In genomic region chr7:97392079-97392445, GRCm38 (mm10) we compare ENCODE assay signal across 16 mouse cellular contexts. TPM values are rescaled to one million over a fixed set of nuclear protein-coding genes. Genes with fewer than 3 reads are reported as not detected.
DNase-seq lines count a peak whose midpoint lies in the region; ATAC-seq and TF ChIP-seq lines count a peak whose summit lies in the region.
"Had no signal": no experiment of that assay in that cellular context is flagged by ENCODE, and none has a peak within 500 bp of the region (broad histone marks: within the 10 kb centered on the region; RNA-seq: fewer than 3 reads in every experiment).

No protein-coding gene starts in this region.

- TF ChIP-seq EP300 in heart, adult 2 months (IDR thresholded peaks at IDR 0.05; ENCODE audit: insufficient read depth, low read depth, low read length) = peak; percentile 55; the same call in 1 of the 2 replicates

- peak; percentile 11; the same call in 1 of the 2 replicates for ATAC-seq in forebrain, embryonic 13.5 days
- no peak; the same call in 1 of the 2 replicates for ATAC-seq in midbrain, embryonic 14.5 days (ENCODE audit: low FRiP score, low TSS enrichment)
- no peak for ATAC-seq in megakaryocyte progenitor cell, adult 5-6 weeks (replicated peaks; ENCODE audit: poor library complexity)
- ATAC-seq: activated CD4-positive, CD25-positive, alpha-beta regulatory T cell, adult 4 months; liver, embryonic 12.5 days had no signal

- no peak overlapping the region for H3K4me3 ChIP-seq in heart, adult 2 months
- H3K4me3 ChIP-seq in forebrain, embryonic 13.5 days = no peak overlapping the region
- H3K4me3 ChIP-seq in midbrain, embryonic 14.5 days (replicated peaks; ENCODE audit: low read depth, low read length) = no peak overlapping the region
- H3K4me3 ChIP-seq: liver, embryonic 12.5 days had no signal

- DNase-seq in heart, adult 2 months = no peak
- DNase-seq in heart, postnatal 10 days = no peak
- DNase-seq in kidney, postnatal 25 days = peak; percentile 48 to 57
- no peak for DNase-seq in kidney, adult 18-20 months
- DNase-seq in midbrain, embryonic 14.5 days = peak; percentile 15
- no peak for DNase-seq in right cerebral cortex, adult 18-20 months
- DNase-seq: B cell, adult 2 months; cerebellum, adult 8-10 months; gastrocnemius, postnatal 36 days; spleen, adult 18-20 months; thymus, adult 18-20 months had no signal

- no peaks in the 10 kb centered on the region for H3K79me2 ChIP-seq in heart, adult 2 months (replicated peaks; ENCODE audit: control insufficient read depth, insufficient read depth, low read length)

- intact Hi-C loops in heart, adult 2 months (cut with DNase I) = loop anchor here (2.0 kb wide), 1 partner anchor 23 kb away; no protein-coding TSS in a partner anchor
- intact Hi-C loops in heart, postnatal 10 days (cut with DNase I) = no loop called here

- WGBS in heart, adult 2 months = 54% methylated on average over 6 of the region's 6 CpGs
- WGBS in forebrain, embryonic 13.5 days = 58% methylated on average over 6 of the region's 6 CpGs
- WGBS in midbrain, embryonic 14.5 days = 81% methylated on average over 6 of the region's 6 CpGs

- peak; percentile 38; the same call in 1 of the 2 replicates for TF ChIP-seq POLR2A in heart, adult 2 months (IDR thresholded peaks at IDR 0.05; ENCODE audit: insufficient read depth, low read depth, low read length)

- peaks cover 11% of the 10 kb centered on the region for H3K4me1 ChIP-seq in heart, adult 2 months (ENCODE audit: control insufficient read depth, insufficient read depth, low read length)
- peaks cover 13% of the 10 kb centered on the region; the same call in 1 of the 2 replicates for H3K4me1 ChIP-seq in forebrain, embryonic 13.5 days
- H3K4me1 ChIP-seq in midbrain, embryonic 14.5 days (ENCODE audit: control insufficient read depth, insufficient read depth, low read length) = no peaks in the 10 kb centered on the region
- H3K4me1 ChIP-seq: liver, embryonic 12.5 days had no signal

- H3K4me2 ChIP-seq in forebrain, embryonic 13.5 days = no peak overlapping the region
- H3K4me2 ChIP-seq in midbrain, embryonic 14.5 days (ENCODE audit: low read length) = no peak overlapping the region
- H3K4me2 ChIP-seq: liver, embryonic 12.5 days had no signal

- TF ChIP-seq CTCF in heart, adult 2 months (IDR thresholded peaks at IDR 0.05) = no peak

- H3K27me3 ChIP-seq in heart, adult 2 months (ENCODE audit: control insufficient read depth, insufficient read depth, low read length) = no peaks in the 10 kb centered on the region
- H3K27me3 ChIP-seq in forebrain, embryonic 13.5 days = no peaks in the 10 kb centered on the region
- H3K27me3 ChIP-seq in midbrain, embryonic 14.5 days (ENCODE audit: control insufficient read depth, insufficient read depth, low read length) = no peaks in the 10 kb centered on the region
- H3K27me3 ChIP-seq: liver, embryonic 12.5 days had no signal

- no peaks in the 10 kb centered on the region for H3K9me3 ChIP-seq in forebrain, embryonic 13.5 days (replicated peaks)
- no peaks in the 10 kb centered on the region for H3K9me3 ChIP-seq in midbrain, embryonic 14.5 days (ENCODE audit: control insufficient read depth, low read length)
- H3K9me3 ChIP-seq: G1E; liver, embryonic 12.5 days had no signal

- H3K36me3 ChIP-seq in heart, adult 2 months (ENCODE audit: control insufficient read depth, insufficient read depth, low read length) = no peaks in the 10 kb centered on the region
- H3K36me3 ChIP-seq in forebrain, embryonic 13.5 days (ENCODE audit: poor library complexity, severe bottlenecking) = peaks cover 44% of the 10 kb centered on the region
- H3K36me3 ChIP-seq in midbrain, embryonic 14.5 days (ENCODE audit: control insufficient read depth, insufficient read depth, low read length) = peaks cover 32% of the 10 kb centered on the region

- H3K27ac ChIP-seq in heart, adult 2 months = peak overlapping the region; percentile 68
- peak overlapping the region; percentile 62 for H3K27ac ChIP-seq in forebrain, embryonic 13.5 days
- H3K27ac ChIP-seq in midbrain, embryonic 14.5 days (replicated peaks; ENCODE audit: low read depth, low read length) = no peak overlapping the region
- H3K27ac ChIP-seq: liver, embryonic 12.5 days had no signal

- H3K9ac ChIP-seq in heart, adult 2 months (ENCODE audit: low read depth, low read length) = no peak overlapping the region
- H3K9ac ChIP-seq in forebrain, embryonic 13.5 days = no peak overlapping the region
- no peak overlapping the region for H3K9ac ChIP-seq in midbrain, embryonic 14.5 days (replicated peaks; ENCODE audit: low read length)
- H3K9ac ChIP-seq: liver, embryonic 12.5 days had no signal

RNA-seq across cellular contexts. Expression of gene Ndufc2, which starts 7.7 kb away (rescaled TPM):
- total RNA-seq in heart, adult 2 months (2021) = 100 to 1,000 TPM; 483 to 533 TPM
- polyA plus RNA-seq in heart, adult 2 months (2012; rRNA removed) = 305 and 346 TPM in 2 replicates
- total RNA-seq in heart, postnatal 10 days (2021) = 100 to 1,000 TPM; 525 to 575 TPM
- polyA plus RNA-seq in forebrain, embryonic 13.5 days (2015; fragmentation: Nextera tagmentation; extraction: Ambion mirVana) = 422 and 512 TPM in 2 replicates
- 450 and 544 TPM in 2 replicates for polyA plus RNA-seq in midbrain, embryonic 14.5 days (2014; fragmentation: Nextera tagmentation; extraction: Ambion mirVana)
- 173 and 202 TPM in 2 replicates for total RNA-seq in megakaryocyte progenitor cell, adult 5-6 weeks (2015)
- 307 and 320 TPM in 2 replicates for total RNA-seq in megakaryocyte progenitor cell, adult 5-6 weeks (2017)

RNA-seq across cellular contexts. Expression of gene Alg8, which starts 20.7 kb away (rescaled TPM):
- total RNA-seq in heart, adult 2 months (2021) = 1 to 10 TPM; 4.3 to 5.2 TPM
- polyA plus RNA-seq in heart, adult 2 months (2012; rRNA removed) = 7.3 and 9.9 TPM in 2 replicates
- 1 to 10 TPM; 7.7 to 7.8 TPM for total RNA-seq in heart, postnatal 10 days (2021)
- 28.3 and 30.8 TPM in 2 replicates for polyA plus RNA-seq in forebrain, embryonic 13.5 days (2015; fragmentation: Nextera tagmentation; extraction: Ambion mirVana)
- 9.4 and 10.8 TPM in 2 replicates for polyA plus RNA-seq in midbrain, embryonic 14.5 days (2014; fragmentation: Nextera tagmentation; extraction: Ambion mirVana)
- 59.2 and 74.4 TPM in 2 replicates for total RNA-seq in megakaryocyte progenitor cell, adult 5-6 weeks (2015)
- total RNA-seq in megakaryocyte progenitor cell, adult 5-6 weeks (2017) = 35.1 and 40.5 TPM in 2 replicates

RNA-seq across cellular contexts. Expression of gene Thrsp, which starts 25.5 kb away (rescaled TPM):
- 10 to 100 TPM; 68.6 to 77.2 TPM for total RNA-seq in heart, adult 2 months (2021)
- 118 and 171 TPM in 2 replicates for polyA plus RNA-seq in heart, adult 2 months (2012; rRNA removed)
- total RNA-seq in heart, postnatal 10 days (2021) = 10 to 100 TPM; 20.5 to 28.4 TPM
- polyA plus RNA-seq in forebrain, embryonic 13.5 days (2015; fragmentation: Nextera tagmentation; extraction: Ambion mirVana) = 1.4 and 1.7 TPM in 2 replicates
- polyA plus RNA-seq in midbrain, embryonic 14.5 days (2014; fragmentation: Nextera tagmentation; extraction: Ambion mirVana) = 1.2 and 1.7 TPM in 2 replicates
- not detected in 2 replicates for total RNA-seq in megakaryocyte progenitor cell, adult 5-6 weeks (2015)
- total RNA-seq in megakaryocyte progenitor cell, adult 5-6 weeks (2017) = not detected in 2 replicates
- polyA plus RNA-seq: activated CD4-positive, CD25-positive, alpha-beta regulatory T cell, adult 4 months; G1E; liver, embryonic 12.5 days had no signal

RNA-seq across cellular contexts. Expression of gene Kctd14, which starts 59.1 kb away (rescaled TPM):
- under 1 TPM; 0.13 to 0.39 TPM for total RNA-seq in heart, adult 2 months (2021)
- 0.23 and 0.61 TPM in 2 replicates for polyA plus RNA-seq in heart, adult 2 months (2012; rRNA removed)
- under 1 TPM; 0.31 to 0.37 TPM for total RNA-seq in heart, postnatal 10 days (2021)
- 2.4 and 3.3 TPM in 2 replicates for polyA plus RNA-seq in forebrain, embryonic 13.5 days (2015; fragmentation: Nextera tagmentation; extraction: Ambion mirVana)
- 0.93 and 1.1 TPM in 2 replicates for polyA plus RNA-seq in midbrain, embryonic 14.5 days (2014; fragmentation: Nextera tagmentation; extraction: Ambion mirVana)
- total RNA-seq in megakaryocyte progenitor cell, adult 5-6 weeks (2015) = 5.9 and 6.7 TPM in 2 replicates
- 3.3 and 5.1 TPM in 2 replicates for total RNA-seq in megakaryocyte progenitor cell, adult 5-6 weeks (2017)
- total RNA-seq: gastrocnemius, postnatal 36 days had no signal
- polyA plus RNA-seq: G1E had no signal

RNA-seq across cellular contexts. Expression of gene Kctd21, which starts 59.9 kb away (rescaled TPM):
- 1 to 10 TPM; 3.7 to 4.1 TPM for total RNA-seq in heart, adult 2 months (2021)
- polyA plus RNA-seq in heart, adult 2 months (2012; rRNA removed) = 3.6 and 6.3 TPM in 2 replicates
- total RNA-seq in heart, postnatal 10 days (2021) = 1 to 10 TPM; 1.4 to 2.7 TPM
- polyA plus RNA-seq in forebrain, embryonic 13.5 days (2015; fragmentation: Nextera tagmentation; extraction: Ambion mirVana) = 5.3 and 6.1 TPM in 2 replicates
- 6.1 and 8.5 TPM in 2 replicates for polyA plus RNA-seq in midbrain, embryonic 14.5 days (2014; fragmentation: Nextera tagmentation; extraction: Ambion mirVana)
- 1.0 and 1.6 TPM in 2 replicates for total RNA-seq in megakaryocyte progenitor cell, adult 5-6 weeks (2015)
- 0.54 and 1.1 TPM in 2 replicates for total RNA-seq in megakaryocyte progenitor cell, adult 5-6 weeks (2017)

Comparison
In these comparisons a context has a peak if more than half of its experiments do, and no peak if none do; other contexts are left out.
1. DNase-seq: peak in kidney, postnatal 25 days (2 of 2) and midbrain, embryonic 14.5 days (single experiment); none in heart, adult 2 months (0 of 2), heart, postnatal 10 days (0 of 2), kidney, adult 18-20 months (single experiment) and right cerebral cortex, adult 18-20 months (single experiment).
2. RNA of gene Alg8, which starts 20.7 kb away (total RNA-seq): 35.1 to 74.4 TPM in megakaryocyte progenitor cell, adult 5-6 weeks; 7.7 to 7.8 TPM in heart, postnatal 10 days and 4.3 to 5.2 TPM in heart, adult 2 months; every median in the first group is over 4 times any median in the second.
3. RNA of gene Thrsp, which starts 25.5 kb away (total RNA-seq): 68.6 to 77.2 TPM in heart, adult 2 months and 20.5 to 28.4 TPM in heart, postnatal 10 days; not detected in megakaryocyte progenitor cell, adult 5-6 weeks; every median in the first group is over 10 times any median in the second.